Mouse (Mus musculus): ENCODE measurements around the gene Ankrd16. TPM values are rescaled to one million over a fixed set of nuclear protein-coding genes. Genes with fewer than 3 reads are reported as not detected.

Ankrd16 gene
- 10 to 100 TPM; 59.7 to 75.5 (median 63.2) TPM for total RNA-seq (2022)

- DNase-seq (ENCODE audit: low spot score in 2 of 2) = peak; percentile 99 to 100
Observed at GRCm38 (mm10) chr2:11777091-11778068, at the start of gene Ankrd16, which contains the start of gene Fbh1. TSS of gene Ankrd16 (plus strand) at chr2:11777876. TSS of gene Fbh1 (minus strand) at chr2:11777582.

DNA sequence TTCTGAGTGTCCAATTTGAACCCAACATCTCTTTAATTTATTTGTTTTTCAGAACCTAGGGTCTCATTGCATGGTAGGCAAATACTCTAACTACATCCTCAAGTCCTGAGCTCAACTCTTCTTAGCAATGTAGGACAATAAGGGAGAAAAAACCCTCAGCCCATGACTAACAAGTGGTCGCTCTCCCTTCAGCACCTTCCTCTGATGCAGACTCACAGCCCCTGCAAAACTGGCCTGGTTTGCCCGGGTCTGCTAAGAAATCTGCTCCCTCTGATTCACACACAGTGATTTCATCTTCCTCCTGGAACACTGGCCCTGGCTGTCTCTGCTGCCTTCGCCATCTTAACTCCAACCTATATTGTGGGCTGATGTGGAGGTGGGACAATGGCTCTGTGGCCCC lies 48.6 kb upstream of the Ankrd16 start:
- DNase-seq (ENCODE audit: low spot score in 2 of 2) = no peak

DNA sequence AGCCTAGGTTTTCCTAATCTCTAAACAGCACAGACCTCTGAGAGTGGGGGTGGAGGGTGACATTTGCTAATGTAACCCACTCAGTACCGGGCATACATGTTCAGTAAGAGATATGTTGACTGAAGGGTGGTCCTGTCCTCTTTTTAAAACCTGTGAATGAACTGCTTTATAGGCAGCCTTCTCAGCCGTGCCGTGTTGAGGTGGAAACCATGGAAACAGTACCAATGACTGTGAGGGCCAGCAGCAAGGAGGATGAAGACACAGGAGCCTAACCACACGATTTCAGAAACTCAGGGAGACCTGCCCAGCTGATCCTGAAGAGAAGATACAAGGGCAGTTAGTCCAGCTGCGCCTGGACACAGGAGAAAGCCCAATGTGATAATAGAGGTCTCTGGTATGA lies 44.7 kb upstream of the Ankrd16 start:
- DNase-seq (ENCODE audit: low spot score in 2 of 2) = no peak

- DNase-seq (ENCODE audit: low spot score in 2 of 2) = no peak
Observed at GRCm38 (mm10) chr2:11735853-11736252, 41.8 kb upstream of the Ankrd16 start.

GRCm38 (mm10) chr2:11738794-11739193 lies 38.9 kb upstream of the Ankrd16 start:
- DNase-seq (ENCODE audit: low spot score in 2 of 2) = no peak

DNA sequence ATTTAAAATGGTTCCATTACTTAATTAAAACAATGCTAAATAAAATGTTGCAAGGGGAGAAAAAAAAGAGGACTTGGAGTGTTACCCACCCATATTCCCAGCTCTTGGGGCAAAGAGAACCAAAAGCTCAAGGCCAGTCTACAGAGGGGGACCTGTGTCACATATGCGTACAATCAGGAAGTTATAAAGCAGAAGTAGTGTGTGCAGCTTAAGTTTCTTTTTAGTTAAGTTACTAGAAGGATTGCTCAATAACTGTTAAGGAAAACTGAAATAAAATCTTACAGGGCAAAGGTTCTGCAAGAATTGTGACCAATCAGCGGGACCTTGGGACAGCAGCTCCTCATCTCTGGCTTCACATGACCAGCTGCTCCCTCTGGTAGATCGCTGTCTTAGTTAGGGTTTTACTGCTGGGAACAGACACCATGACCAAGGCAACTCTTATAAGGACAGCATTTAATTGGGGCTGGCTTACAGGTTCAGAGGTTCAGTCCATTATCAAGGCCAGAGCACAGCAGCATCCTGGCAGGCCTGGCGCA lies 38.1 kb upstream of the Ankrd16 start:
- DNase-seq (ENCODE audit: low spot score in 2 of 2) = no peak

DNA sequence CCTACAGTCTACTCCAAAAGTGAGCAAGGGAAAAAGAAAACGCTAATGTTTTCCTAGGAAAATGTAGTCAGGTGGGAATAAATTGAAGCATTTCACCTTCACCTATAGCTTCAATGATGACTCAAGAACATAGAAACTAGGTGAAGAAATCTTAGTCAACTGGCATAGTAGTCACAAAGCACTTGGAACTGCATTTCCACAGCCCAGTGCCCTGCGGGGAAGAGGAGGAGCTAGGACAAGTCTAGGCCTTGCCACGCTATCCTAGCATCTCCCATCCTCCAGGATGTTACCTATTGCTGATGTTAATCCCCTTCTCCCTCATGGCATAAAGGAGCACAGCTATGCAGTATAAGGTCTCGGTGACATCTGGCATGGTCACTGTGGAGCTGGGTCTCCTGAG lies 15.1 kb upstream of the Ankrd16 start:
- DNase-seq (ENCODE audit: low spot score in 2 of 2) = no peak

GRCm38 (mm10) chr2:11765694-11766093 lies 12.0 kb upstream of the Ankrd16 start:
- no peak for DNase-seq (ENCODE audit: low spot score in 2 of 2)

DNA sequence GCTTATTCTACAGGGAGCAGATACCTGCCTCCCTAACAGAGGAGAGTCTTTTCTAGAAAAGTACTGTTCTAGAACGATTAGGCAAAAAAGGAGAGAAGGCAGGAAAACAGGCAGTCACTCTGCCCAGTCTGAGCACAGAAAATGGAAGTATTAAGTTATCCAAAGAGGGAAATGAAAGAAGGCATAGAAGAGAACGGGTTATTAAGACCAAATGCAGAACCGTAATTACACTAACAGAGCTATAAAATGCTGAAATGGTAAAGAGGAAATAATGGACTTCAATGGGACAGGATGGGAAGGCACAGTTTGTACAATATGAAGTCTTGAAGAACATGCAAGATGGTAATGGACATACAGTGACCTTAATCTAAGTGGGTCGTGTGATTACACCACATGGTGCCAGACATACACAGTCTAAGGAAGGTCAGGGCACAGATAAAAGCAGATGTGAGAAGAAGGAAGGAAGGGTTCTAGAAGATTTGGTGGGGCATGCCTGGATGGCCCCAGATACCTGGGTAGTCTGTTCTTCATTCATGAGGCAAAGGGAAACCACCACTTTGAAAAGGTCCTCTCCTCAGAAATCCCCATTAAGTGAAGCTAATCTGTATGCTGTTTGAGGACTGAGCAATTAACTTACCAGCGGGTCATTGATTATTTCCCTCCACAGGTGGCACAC lies 11.1 kb upstream of the Ankrd16 start:
- no peak for DNase-seq (ENCODE audit: low spot score in 2 of 2)

GRCm38 (mm10) chr2:11767161-11767545 lies 10.5 kb upstream of the Ankrd16 start:
- no peak for DNase-seq (ENCODE audit: low spot score in 2 of 2)

DNA sequence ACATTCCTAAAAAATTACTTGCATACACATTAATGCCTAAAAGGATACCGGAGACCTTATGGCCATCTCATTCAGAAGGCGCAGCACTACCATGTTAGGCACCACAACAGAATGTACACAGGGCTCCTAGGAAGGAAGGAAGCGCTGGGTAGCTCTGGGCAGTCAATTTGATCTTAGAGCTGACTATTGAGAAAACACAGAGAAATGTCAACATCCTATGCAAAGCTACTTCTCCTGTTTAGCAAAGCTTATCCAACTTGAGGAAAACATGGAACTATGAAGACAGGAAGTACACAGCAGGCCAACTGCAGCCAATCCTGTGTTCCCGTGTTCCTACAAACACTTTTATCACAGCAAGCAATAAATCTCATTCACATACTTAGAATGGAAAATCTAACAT lies 6.0 kb upstream of the Ankrd16 start:
- no peak for DNase-seq (ENCODE audit: low spot score in 2 of 2)

DNA sequence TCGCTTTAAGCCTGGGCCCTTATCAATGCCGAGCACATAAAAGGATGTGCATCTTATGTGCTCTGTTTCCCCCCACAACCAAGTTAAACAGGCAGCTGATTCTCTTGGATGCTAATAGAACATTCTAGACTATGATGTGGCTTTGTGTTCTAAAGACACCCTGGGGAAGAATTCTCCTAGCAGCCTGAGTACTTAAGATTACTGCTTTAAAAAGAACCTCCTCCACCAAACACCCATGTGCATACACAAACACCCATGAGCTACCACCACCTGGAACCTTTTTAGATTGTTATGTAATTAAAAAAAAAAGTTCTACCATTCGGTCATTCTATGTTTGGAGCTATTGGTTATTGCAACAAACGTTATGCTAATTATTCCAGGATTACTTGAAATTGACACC lies 5.3 kb upstream of the Ankrd16 start:
- peak in 1 of 2 experiments; percentile 30 for DNase-seq (ENCODE audit: low spot score in 2 of 2)

GRCm38 (mm10) chr2:11774426-11774825 lies 3.2 kb upstream of the Ankrd16 start:
- DNase-seq (ENCODE audit: low spot score in 2 of 2) = no peak

GRCm38 (mm10) chr2:11775121-11775520 lies 2.6 kb upstream of the Ankrd16 start:
- no peak for DNase-seq (ENCODE audit: low spot score in 2 of 2)

DNA sequence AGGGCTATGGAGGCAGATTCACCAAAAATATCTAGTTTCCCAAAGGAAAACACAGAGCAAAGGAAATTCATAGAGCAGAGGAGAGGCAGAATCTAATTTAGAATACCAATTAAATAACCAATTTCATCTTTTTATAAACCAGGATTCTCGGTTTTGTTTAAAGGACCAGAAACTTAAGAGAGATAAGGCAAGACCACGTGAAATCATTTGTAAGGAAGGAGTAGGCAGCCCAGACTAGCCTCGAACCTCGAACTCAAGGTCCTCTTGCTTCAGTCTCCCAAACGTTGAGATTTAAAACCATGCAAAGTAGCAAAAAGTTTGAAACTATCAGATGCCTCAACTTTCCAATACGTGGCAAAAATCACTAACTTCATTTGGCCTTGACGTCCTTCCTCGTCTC lies 1.3 kb upstream of the Ankrd16 start:
- DNase-seq (ENCODE audit: low spot score in 2 of 2) = no peak

GRCm38 (mm10) chr2:11778087-11778823 lies 579 bp downstream of the Ankrd16 start:
- peak; percentile 70 to 77 for DNase-seq (ENCODE audit: low spot score in 2 of 2)

DNA sequence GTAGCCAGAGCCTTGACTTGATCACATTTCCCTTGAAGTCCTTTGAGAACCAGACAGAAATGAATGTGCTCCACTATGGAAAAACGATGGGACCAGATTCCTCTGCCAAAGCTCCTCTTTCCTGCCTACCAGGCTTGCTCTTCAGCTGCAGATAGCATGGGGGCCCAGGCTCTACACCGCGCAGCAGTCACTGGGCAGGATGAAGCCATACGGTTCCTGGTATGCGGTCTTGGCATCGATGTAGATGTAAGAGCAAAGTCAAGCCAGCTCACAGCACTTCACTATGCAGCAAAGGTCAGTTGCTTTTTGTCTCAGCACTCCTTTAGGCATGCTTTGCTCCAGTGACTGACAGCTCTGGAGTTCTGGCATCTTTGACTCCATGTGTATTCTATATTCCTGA lies 6.5 kb downstream of the Ankrd16 start:
- DNase-seq (ENCODE audit: low spot score in 2 of 2) = no peak

DNA sequence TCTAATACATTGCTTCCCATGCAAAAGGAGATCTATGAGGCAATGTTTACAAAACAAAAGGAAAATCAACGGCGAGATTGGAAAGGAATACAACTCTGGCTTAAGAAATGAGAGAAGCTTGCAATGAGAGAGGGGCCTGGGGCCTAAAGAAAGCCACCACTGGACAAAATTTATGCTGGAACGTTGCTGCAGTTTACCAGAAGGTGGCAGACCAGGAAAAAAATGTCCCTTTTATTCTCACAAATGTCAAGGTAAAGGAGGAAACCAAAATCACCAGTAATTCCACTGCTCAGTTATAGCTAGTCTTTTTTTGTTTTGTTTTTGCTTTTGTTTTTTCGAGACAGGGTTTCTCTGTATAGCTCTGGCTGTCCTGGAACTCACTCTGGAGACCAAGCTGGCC lies 17.0 kb downstream of the Ankrd16 start:
- DNase-seq (ENCODE audit: low spot score in 2 of 2) = no peak

- DNase-seq (ENCODE audit: low spot score in 2 of 2) = no peak
Observed at GRCm38 (mm10) chr2:11797930-11798364, 20.3 kb downstream of the Ankrd16 start.

DNA sequence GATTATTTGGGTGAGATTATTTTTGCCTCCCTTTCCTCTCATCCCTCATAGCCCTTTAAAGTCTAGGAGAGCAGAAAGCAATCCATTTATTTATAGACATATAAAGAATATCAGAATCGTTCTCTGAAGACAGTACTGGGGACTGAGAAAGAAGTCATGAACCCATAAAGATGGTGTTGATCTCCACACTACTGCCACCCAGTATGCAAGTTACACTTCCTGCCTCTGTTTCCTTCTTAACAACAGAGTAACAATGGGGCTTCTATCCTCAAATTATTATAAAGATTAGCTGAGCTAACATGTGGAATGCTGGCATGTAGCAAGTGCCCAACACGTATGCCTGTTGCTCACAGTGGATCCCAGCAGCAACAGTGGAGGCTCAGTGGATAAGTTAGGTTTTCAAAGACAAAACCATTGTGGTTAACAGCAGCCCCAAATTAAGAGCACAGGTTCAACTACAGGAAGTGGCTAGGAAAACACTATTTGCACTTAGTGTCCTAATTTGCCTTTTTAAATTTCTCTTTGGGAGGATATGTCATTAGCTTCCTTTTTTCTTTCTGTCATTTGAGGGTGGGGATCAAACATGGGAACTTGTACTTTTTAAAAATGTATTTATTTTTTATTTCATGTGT lies 23.7 kb downstream of the Ankrd16 start:
- DNase-seq (ENCODE audit: low spot score in 2 of 2) = no peak
